Mouse (Mus musculus): Measurements from ENCODE around the gene Slit2.

DNA sequence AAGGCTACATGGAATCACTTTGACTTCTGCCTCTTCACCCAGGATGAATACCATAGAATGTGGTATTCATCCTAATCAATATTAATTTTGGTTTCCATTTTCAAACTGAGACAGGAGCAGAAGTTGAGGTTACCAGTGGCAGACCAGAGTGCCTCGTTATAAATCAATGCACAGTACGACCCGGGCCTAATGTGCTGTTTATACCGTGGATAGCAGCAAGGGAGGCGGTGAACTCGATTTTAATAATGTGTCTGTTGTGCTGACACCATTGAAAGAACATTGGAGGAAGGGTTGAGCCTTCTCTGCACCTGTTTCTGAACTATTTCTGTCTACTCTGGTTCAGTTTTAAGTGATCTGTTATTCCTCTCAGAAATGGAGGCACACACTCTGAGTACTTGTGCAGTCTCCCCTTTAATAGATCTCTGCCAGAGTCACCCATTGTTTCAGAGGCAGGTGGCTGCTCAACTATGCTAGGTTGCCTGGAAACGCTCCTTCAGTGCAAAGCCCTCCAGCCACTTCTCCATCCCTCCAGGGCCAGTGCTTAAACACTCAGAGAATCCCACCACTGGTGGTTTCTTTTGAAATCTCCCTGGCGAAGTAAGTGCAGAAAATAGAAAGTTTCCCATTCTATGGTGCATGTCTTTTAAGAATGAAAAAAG lies 98.4 kb downstream of the Slit2 start:
- TF ChIP-seq POLR2A (IDR thresholded peaks at IDR 0.05; ENCODE audit: extremely low read depth, insufficient read depth, low read length), result no peak
- no peak for TF ChIP-seq CTCF (IDR thresholded peaks at IDR 0.05; ENCODE audit: extremely low read depth, insufficient read depth, low read length)
